Mouse (Mus musculus) lung, adult 18-20 months (tissue): ENCODE data around the gene Notch3.

Source experiments
- DNase-seq, 2 experiments: peaks; one replicate each; pipeline ENCODE4 v3.0.0; 2022; ENCODE audit warnings: mixed read lengths in 2 of 2

Gene Notch3

DNA sequence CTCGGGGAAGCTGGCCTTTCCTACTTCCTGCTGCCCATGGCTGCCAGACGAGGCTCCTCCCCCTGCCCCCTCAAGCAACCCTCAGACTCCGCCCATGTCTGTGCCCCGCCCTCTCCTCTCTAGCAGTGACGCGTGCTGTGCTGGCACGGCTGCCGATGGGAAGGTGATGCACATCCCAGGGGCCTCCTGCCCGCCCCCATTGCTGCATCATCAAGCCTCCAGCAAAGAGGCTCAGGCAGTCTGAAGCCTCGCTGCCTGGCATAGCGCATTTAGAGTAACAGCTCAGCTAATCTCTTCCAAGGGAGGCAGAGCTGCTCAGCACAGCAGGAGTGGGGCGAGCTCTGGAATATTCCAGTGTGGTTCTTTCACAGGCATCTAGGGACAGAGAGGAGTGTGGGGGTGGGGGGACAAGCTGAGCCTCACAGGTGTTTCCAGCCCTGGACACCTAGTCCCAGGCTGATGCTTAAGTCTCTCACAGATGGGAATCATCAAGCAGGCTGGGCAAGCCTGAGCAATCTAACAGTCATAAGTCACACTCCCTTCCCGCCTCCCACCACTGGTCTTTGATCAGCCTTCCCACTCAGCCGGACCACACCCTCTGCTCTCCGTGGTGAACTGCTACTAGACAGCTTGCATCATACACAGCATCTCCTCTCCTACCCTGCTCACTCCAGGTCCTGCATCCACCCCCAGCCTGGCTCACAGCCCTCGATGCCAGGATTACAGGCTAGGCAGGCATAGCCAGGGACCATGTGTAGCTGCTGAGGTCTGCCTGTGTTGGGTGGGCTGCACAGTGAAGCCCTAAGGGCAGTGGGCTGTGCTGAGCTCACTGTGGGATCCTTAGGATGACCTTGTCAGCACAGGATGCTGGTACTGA is 75.0 kb downstream of the Notch3 start:
- peak; percentile 84 to 89 for DNase-seq

- no peak for DNase-seq
Measured at GRCm38 (mm10) chr17:32091032-32091363, 75.7 kb downstream of the Notch3 start.

GRCm38 (mm10) chr17:32087069-32087468 is 79.6 kb downstream of the Notch3 start:
- DNase-seq, result no peak

DNA sequence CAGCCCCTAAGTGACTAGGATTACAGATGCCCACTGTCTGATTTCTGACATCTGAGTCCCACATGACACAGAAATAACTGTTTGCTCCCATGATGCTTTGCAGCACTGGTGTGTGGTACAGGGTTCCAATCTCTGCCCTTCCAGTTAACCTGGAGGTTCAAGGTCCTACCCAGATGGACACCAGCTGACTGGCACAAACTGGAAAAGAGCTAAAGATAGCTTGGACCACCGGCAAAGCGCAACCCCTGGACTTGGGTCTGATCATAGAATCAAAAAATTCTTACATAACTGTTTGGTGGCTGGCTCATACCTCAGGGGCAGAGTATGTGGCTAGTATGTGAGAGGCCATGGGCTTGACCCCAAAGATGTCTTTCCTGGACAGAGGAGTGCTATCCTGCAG is 83.3 kb downstream of the Notch3 start:
- DNase-seq, result no peak

DNA sequence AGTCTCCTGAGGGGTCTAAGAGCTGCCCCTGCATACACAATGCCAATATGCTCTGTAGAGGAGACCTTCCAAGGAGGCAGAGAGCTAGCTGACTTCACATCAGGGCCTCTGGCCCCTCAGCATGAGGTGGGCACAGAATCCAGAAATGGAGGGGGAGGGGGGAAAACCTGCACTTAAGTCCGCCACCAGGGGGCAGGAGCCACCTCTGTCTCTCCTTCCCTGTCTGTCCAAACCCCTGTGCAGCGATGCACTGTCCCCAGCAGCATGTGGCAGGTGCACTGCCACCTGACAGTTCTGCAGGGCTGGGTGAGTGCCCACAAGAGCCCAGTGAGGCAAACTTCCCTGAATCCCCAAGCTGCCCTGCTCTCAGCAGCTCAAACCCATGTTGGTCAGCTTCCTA is 91.5 kb downstream of the Notch3 start:
- DNase-seq, result peak in 1 of 2 experiments; percentile 21

GRCm38 (mm10) chr17:32074658-32075057 is 92.0 kb downstream of the Notch3 start:
- no peak for DNase-seq

DNA sequence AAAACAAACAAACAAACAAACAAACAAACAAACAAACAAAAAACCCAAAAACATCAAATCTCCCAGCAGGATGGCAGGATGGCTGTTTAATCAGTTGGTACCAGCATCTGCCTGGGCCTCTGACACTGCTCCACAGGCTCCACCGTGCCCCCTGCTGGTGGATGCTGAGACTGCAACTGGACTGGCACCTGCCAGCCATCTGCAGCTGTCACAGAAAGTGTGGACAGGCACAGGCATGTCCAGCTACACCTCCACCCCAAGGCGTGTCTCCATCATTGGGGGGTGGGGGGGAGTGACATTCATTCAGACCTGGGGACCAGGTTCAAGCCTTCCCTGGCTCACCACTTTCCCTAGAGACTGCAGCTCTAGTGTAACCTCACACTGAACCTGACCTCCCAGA is 93.3 kb downstream of the Notch3 start:
- DNase-seq, result peak; percentile 75 to 83
